Mouse (Mus musculus) gastrocnemius, postnatal 25 days (tissue): ENCODE data around the gene Sema6d. TPM values are rescaled to one million over a fixed set of nuclear protein-coding genes. Genes with fewer than 3 reads are reported as not detected.
"Not testable (repeated sequence)": the region's sequence is repeated elsewhere in the genome, so short reads cannot be mapped to it uniquely, and the experiment has no call there.

Source experiments
- DNase-seq: peaks from one replicate; pipeline ENCODE4 v3.0.0; 2022
- total RNA-seq, 2 experiments: library from RNA; stranded (reverse); gene quantifications; 1 replicate in 1 of 2; 2 replicates in 1 of 2; pipeline ENCODE4 v1.2.3; 2021

The Sema6d gene
- total RNA-seq, 2 experiments from 2014 or later, result 5.8 to 6.6 TPM

- DNase-seq, result peak; percentile 16
These were observed 203.8 kb downstream of the Sema6d start for GRCm38 (mm10) chr2:124293601-124294000.

DNA sequence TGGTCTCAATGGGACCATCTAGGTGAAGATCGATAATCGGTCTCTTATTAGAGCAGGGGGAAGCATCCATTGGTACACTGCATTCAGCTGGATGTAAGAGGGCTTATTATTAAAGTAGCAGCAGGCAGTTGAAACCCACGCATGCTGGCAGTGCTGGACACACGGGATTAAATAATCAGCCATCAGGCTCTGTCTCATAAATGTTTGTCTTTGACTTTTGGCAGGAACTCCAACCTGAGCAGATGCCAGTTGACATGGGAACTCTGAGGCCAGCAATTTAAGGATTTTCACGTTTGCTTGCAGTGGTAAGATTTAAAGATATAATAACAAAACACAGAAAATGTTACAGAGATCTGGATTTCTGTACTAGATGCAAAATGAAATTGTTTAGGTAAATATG, 208.6 kb downstream of the Sema6d start:
- DNase-seq, result peak; percentile 25

- peak; percentile 27 for DNase-seq
These were observed 209.1 kb downstream of the Sema6d start for GRCm38 (mm10) chr2:124298872-124299271.

- no peak for DNase-seq
These were observed 218.8 kb downstream of the Sema6d start for GRCm38 (mm10) chr2:124308605-124309004.

DNA sequence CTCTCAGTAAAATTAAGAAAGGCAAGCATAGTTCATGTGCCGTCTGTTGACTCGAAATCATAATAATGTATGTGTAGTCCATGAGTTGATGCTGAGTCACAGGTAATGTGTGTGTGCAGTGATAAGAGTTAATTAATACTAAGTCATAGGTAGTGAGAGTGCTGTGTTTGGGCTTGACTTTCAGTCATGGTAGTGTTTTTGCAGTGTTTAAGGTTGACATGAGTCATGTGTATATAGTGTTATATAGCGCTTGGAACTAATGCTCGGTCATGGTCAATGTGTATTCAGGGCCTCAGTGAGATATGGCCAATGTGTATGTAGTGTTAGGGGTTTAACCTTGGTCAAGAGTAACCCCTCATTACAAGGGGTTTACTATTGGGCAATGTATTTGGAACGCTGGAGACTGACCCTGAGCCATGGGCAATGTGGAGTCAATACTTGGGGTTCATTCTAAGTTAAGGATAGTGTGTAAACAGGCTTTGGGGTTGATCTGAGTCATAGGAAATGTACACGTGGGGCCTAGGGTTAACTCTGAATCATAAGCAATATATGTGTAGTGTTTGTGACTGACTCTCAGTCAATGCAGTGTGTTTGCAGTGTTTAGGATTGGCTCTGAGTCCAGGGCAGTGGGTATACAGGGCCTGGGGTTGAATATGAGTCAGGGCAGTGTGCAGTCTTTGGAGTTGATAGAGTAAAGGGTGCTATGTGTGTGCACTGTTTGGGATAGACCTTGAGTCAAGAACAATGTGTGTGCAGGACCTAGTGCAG, 219.8 kb downstream of the Sema6d start:
- DNase-seq, result no peak

DNA sequence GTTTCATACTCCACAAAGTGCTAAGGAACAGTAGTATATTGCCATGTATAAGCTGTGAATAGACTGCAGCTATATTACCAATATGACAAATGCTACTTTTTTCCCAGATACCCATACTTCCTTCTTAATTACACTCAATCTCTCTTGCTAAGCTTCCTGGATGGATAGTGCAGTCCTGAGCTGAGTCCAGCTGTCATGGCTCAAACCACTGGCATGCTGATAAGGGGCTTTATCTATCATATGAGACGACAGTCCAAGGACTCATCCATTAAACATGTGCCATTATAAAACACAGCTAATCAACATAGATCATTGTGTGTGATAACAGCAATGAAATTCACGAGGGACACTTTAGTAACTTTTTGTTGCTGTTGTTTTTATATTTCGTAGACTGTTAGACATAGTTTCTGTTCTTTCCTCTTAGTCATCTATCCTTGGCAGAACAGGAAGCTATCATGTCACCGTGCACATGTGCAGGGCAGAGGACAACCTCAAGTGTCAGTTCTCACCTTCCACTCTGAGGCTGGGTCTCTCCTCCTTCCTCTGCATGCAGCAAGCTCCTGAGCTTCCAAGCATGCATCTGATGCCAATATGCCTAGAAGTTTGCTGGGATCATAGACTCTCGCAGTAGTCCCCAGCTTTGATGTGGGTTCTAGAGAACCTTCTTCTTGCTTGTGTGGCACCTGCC, 232.9 kb downstream of the Sema6d start:
- no peak for DNase-seq

- DNase-seq, result no peak
These were observed 234.4 kb downstream of the Sema6d start for GRCm38 (mm10) chr2:124324107-124324724.

- no peak for DNase-seq
These were observed 239.8 kb downstream of the Sema6d start for GRCm38 (mm10) chr2:124329473-124330130.

DNA sequence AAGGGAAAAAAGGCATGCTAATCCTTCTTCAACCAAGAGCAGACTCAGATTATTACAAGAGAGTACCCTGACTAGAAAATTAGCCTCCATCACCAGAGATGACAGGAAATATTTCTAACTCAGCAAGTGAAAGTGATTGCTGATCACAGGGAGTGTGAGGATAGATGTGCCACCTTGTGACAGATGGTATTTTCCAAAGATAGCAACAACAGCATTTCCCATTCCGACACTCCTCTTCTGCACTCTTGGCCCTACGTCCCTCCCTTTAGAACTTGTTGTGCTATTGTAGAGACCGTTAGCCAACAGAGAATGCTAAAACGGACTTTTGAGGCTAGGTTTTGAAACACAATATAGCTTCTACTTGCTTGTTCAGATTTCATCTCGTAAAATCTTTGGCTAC, 243.1 kb downstream of the Sema6d start:
- no peak for DNase-seq

DNA sequence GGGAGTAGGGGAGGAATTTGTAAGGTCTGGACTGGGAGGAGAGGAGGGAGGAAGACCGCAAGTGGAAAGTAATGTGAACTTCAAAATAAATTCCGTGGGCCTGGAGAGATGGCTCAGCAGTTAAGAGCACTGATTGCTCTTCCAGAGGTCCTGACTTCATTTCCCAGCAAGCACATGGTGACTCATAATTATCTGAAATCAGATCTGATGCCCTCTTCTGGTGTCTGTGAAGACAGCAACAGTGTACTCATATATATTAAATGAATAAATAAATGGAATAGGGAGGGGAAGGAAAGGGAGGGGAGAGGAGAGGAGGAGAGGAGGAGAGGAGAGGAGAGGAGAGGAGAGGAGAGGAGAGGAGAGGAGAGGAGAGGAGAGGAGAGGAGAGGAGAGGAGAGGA, 244.9 kb downstream of the Sema6d start:
- DNase-seq, result not testable (repeated sequence)

GRCm38 (mm10) chr2:124338296-124338695, 248.5 kb downstream of the Sema6d start:
- no peak for DNase-seq

GRCm38 (mm10) chr2:124354191-124354590, 264.4 kb downstream of the Sema6d start:
- DNase-seq, result no peak

DNA sequence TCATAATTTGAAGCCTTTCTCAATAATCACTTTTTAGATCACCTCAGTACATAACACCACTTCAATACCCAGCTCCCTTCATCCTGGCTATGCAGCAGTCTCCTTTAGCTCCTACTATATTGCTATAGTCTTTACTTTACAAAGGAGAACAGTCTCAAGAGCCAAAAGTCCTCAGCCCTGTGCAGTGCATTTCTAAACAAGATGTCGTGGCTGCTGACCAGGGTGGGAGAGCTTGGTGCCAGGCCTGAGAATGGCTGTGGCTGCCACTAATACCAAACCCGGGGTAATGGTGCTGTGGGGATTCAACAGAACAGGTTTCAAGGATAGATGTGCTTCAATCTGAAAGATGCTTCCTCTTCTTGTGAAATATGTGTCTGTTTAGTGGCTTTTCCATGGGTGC, 264.9 kb downstream of the Sema6d start:
- DNase-seq, result no peak

GRCm38 (mm10) chr2:124369291-124369690, 279.5 kb downstream of the Sema6d start:
- DNase-seq, result no peak

- peak; percentile 77 for DNase-seq
These were observed 280.2 kb downstream of the Sema6d start for GRCm38 (mm10) chr2:124369991-124370390.

GRCm38 (mm10) chr2:124371363-124371762, 281.6 kb downstream of the Sema6d start:
- DNase-seq, result no peak

- DNase-seq, result no peak
These were observed 295.3 kb downstream of the Sema6d start for GRCm38 (mm10) chr2:124385053-124385452.

GRCm38 (mm10) chr2:124385722-124386121, 296.0 kb downstream of the Sema6d start:
- no peak for DNase-seq

GRCm38 (mm10) chr2:124388269-124388668, 298.5 kb downstream of the Sema6d start:
- no peak for DNase-seq

GRCm38 (mm10) chr2:124396733-124397132, 307.0 kb downstream of the Sema6d start:
- DNase-seq, result no peak

DNA sequence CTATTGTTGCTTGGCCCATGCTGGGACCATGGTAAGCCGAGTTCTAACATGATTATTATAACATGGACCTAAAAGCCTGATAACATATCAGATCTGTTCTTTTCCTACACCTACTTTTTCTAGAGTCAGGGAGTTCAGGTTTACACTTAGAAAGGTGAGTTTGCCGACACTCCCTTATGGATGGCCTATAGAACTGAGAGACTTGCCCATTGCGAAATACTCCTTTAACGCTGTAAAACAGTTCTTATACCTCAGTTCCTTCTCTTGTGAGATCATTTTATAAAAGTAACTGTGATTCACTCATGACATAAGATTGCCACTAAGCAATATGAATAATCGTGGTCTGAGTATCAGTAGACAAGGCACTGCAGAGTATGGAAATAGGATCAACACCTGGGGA, 307.5 kb downstream of the Sema6d start:
- DNase-seq, result no peak

- DNase-seq, result no peak
These were observed 309.8 kb downstream of the Sema6d start for GRCm38 (mm10) chr2:124399611-124400010.
